Mouse (Mus musculus) pancreas, adult 10 weeks (tissue): ENCODE data around the gene Nrtn. TPM values are rescaled to one million over a fixed set of nuclear protein-coding genes. Genes with fewer than 3 reads are reported as not detected.

Experiments used
- polyA plus RNA-seq: library from polyadenylated mRNA; stranded (reverse); fragments of 350-450 nt; fragmentation: Illumina TruSeq; extraction: RNeasy Lipid Tissue Mini Kit (QIAGEN cat#74804); gene quantifications from one replicate; pipeline ENCODE4 v1.2.3, GENCODE M21; 2015; ENCODE audit warnings: low read depth, low replicate concordance; ENCODE audit not compliant: insufficient read depth

Gene Nrtn
- polyA plus RNA-seq = 3.2 TPM

GRCm38 (mm10) chr17:56757416-56758123, at the start of gene Nrtn:
Gene Nrtn (minus strand): TSS chr17:56757530.

DNA sequence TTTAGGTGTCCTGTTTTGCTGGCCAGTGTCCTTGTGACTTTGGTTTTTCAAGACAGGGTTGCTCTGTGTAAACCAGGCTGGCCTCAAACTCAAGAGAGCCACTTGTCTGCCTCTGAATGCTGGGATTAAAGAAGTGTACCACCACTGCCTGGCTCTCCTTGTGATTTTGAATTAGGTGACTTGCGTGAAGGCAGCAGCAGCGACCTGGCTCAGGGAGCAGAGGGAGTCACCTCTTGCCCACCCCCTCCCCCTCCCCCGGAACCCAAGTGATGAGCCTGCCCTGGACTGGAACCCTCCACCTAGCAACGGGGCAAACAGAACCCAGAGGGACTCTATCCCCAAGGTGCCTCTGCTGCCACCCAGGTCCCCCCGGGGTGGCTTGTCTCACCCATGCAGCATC, 12.6 kb upstream of the Nrtn start, which contains the start of gene Prr22:
Gene Prr22, plus strand, starts transcription at position 301 of the 400 bp plus-strand sequence.

GRCm38 (mm10) chr17:56764474-56765354, 7.4 kb upstream of the Nrtn start, which contains the start of gene Dus3l:
Gene Dus3l (plus strand): TSS chr17:56764757.

GRCm38 (mm10) chr17:56717363-56718058, 39.8 kb downstream of the Nrtn start, which contains the start of the genes Ndufa11 and Vmac:
Gene Ndufa11 (plus strand): TSS chr17:56717767.
Gene Vmac (minus strand): TSS chr17:56718022.

Other genes starting within 250 kb of the Nrtn start
- gene Znrf4, start 245.1 kb downstream of the Nrtn start, polyA plus RNA-seq = not detected
- 1.6 TPM for gene Gm20219, start 203.1 kb downstream of the Nrtn start, polyA plus RNA-seq
- gene Safb2, start 172.9 kb downstream of the Nrtn start, polyA plus RNA-seq = 77.0 TPM
- gene Safb, start 172.7 kb downstream of the Nrtn start, polyA plus RNA-seq = 55.8 TPM
- gene 2410015M20Rik, start 147.8 kb downstream of the Nrtn start, polyA plus RNA-seq = 41.6 TPM
- gene Rpl36, start 144.1 kb downstream of the Nrtn start, polyA plus RNA-seq = 608 TPM
- gene Lonp1, start 130.6 kb downstream of the Nrtn start, polyA plus RNA-seq = 10.3 TPM
- gene Catsperd, start 129.4 kb downstream of the Nrtn start, polyA plus RNA-seq = 1.2 TPM
- 21.7 TPM for gene Ranbp3, start 84.2 kb downstream of the Nrtn start, polyA plus RNA-seq
- 59.4 TPM for gene Ndufa11, start 39.8 kb downstream of the Nrtn start, polyA plus RNA-seq
- 9.3 TPM for gene Vmac, start 39.5 kb downstream of the Nrtn start, polyA plus RNA-seq
- 13.9 TPM for gene Dus3l, start 7.2 kb upstream of the Nrtn start, polyA plus RNA-seq
- gene Prr22, start 12.7 kb upstream of the Nrtn start, polyA plus RNA-seq = not detected
- gene Rfx2, start 73.5 kb upstream of the Nrtn start, polyA plus RNA-seq = 2.0 TPM
- not detected for gene Acsbg2, start 116.9 kb upstream of the Nrtn start, polyA plus RNA-seq
- not detected for gene 1700061G19Rik, start 117.9 kb upstream of the Nrtn start, polyA plus RNA-seq
- 6.3 TPM for gene Mllt1, start 177.9 kb upstream of the Nrtn start, polyA plus RNA-seq
- gene Acer1, start 224.6 kb upstream of the Nrtn start, polyA plus RNA-seq = not detected
- 19.7 TPM for gene Clpp, start 232.8 kb upstream of the Nrtn start, polyA plus RNA-seq
- gene Alkbh7, start 239.8 kb upstream of the Nrtn start, polyA plus RNA-seq = 10.0 TPM
- not detected for gene Pspn, start 242.5 kb upstream of the Nrtn start, polyA plus RNA-seq